Mouse (Mus musculus): ENCODE data around the gene Dlg4. TPM values are rescaled to one million over a fixed set of nuclear protein-coding genes. Genes with fewer than 3 reads are reported as not detected.

Gene Dlg4
- 2.4 TPM for polyA plus RNA-seq (2017; shearing (Covaris generic))

DNA sequence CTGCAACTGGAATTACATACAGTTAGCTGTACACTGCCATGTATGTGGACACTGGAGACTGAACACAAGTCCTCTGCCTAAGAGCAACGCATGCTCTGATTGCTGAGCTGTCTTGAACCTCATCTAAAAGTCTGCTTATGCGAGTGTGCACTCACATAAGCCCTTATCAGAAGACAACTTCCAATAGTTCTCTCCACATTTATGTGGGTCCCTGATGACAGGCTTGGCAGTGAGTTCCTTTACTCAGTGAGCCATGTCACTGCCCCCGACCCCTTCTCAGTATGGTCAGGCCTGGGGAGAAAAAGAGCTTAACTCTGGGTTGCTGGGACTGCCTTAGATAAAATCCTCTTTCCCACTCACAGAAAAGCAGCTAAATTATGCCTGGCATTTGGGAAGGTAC, at the start of gene Dlg4:
TSS of gene Dlg4 (plus strand) at position 274 of the 400 bp plus-strand sequence.

DNA sequence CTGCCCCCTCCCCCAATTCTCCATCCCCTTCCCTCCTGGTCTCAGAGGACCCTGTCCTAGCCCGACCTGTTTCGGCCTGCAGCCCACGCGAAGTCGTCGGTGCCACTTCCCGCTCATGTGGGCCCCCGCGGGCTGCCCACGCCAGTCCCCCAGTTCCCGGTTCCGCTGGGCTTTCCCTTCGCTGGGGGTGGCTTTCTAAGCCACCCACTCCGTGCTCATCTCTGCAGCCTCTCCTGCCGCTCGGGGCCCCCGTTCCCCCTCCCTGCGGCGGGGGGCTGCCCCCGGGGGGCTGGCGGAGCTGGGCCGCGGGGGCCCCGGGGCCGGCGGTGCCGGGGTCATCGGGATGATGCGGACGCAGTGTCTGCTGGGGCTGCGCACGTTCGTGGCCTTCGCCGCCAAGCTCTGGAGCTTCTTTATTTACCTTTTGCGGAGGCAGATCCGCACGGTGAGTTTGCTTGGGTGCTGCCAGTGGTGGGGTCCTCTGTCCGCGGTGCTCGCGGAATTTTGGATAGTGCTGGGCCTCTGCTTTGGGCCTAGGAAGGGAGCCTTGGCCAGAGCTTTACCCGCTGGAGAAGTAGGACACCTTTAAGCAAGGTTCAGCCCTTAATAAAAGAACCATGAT, 35.5 kb upstream of the Dlg4 start, which contains the start of gene Ctdnep1:
TSS of gene Ctdnep1 (plus strand) at position 16 of the 622 bp plus-strand sequence.

DNA sequence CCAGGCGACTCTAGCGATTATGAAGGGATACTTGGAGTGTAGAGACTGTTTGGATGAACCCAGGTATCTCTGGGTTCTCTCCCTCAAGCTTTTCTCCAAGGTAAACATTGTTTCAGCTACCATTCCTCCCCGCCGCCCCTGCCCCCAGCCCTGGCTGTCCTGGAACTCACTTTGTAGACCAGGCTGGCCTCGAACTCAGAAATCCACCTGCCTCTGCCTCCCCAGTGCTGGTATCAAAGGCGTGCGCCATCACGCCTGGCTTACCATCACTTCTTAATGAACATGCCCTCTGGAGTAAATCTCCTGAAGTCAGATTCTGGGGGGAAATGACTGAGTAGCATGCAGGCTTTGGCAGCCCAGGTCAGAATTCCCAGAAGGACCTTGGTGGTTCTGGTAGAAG, 34.5 kb upstream of the Dlg4 start, which contains the start of gene Elp5:
TSS of gene Elp5 (minus strand) at position 293 of the 400 bp plus-strand sequence.

DNA sequence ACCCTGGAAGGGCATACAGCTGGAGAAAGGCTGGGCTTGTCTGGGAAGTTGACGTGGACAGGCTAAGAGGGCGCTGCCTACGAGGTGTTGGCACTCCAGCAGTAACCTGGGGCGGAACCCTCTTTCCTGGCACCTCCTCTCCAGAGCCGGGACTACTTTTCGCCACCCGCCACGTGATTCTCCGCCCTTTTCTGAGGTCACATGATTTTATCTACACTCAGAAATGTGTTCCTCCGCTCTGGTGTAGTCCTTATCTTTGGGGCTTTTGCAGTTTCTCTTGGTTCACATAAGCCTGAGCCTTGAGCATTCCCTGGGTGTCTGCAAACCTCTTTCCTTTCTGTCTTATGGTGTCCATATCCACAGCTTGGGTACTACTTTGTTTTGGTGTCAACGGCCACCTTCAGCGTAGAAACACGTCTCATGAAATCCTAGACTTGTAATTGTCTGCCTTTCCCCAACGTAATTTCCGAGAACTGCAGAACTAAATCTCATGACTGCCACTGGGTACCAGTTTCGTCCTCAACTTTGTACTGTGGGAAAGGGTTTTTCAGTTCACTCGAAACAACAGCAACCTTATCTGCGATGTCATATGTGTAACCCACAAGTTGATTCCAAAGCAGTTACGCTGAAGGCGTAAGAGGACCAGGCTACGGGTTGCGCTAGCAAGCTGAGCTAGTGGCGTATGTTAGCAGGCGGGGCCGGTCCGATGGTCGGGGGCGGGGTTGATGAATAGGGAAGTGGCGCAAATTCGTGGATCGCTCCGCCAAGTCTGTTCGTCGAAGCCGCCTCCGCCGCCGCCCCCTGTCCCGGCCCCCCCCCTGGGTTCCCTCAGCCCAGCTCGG, 25.7 kb upstream of the Dlg4 start, which contains the start of gene Gabarap:
TSS of gene Gabarap (plus strand) at position 294 of the 842 bp plus-strand sequence.

GRCm38 (mm10) chr11:69995391-69995960, 21.3 kb upstream of the Dlg4 start, which contains the start of gene Phf23:
Gene Phf23 (plus strand): TSS chr11:69995777.

GRCm38 (mm10) chr11:70000396-70000898, 16.3 kb upstream of the Dlg4 start, which contains the start of gene Dvl2:
Gene Dvl2 (plus strand): TSS chr11:70000595.

DNA sequence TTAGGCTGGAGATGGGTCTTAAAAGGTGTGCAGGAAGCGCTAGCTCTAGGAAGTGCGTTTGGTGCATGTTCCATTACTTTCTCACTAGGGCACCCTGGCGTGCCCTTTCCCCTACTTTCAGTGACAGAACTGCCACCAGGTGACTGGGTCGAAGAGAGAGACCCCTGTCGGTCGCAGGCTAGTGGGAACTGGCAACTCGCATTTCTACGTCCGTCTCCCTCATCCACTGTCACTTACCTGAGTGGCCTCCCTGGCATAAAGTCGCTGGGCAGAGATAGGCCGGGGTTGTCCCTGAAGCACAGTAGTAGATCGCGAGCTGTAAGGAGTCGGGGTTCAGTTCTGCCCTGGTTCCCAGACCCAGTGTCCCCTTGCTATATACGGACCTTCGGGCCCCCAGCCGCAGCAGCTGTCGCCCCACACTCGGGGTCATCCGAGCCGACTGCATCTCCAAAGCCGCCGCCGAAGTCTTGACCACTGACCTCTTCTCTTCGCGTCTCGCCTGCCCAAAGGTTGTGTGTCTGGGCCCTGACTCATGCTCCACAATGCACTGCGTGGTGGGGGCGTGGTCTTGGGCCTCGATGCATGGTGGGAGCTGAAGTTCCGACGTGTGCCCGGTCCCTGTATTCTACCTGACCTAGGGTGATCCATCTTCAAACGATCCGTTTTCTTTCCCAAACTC, 1.7 kb upstream of the Dlg4 start, which contains the start of gene Acadvl:
TSS of gene Acadvl (minus strand) at position 532 of the 679 bp plus-strand sequence.

GRCm38 (mm10) chr11:70053898-70054570, 37.3 kb downstream of the Dlg4 start, which contains the start of gene Asgr1:
Gene Asgr1 (plus strand): TSS chr11:70054085.

DNA sequence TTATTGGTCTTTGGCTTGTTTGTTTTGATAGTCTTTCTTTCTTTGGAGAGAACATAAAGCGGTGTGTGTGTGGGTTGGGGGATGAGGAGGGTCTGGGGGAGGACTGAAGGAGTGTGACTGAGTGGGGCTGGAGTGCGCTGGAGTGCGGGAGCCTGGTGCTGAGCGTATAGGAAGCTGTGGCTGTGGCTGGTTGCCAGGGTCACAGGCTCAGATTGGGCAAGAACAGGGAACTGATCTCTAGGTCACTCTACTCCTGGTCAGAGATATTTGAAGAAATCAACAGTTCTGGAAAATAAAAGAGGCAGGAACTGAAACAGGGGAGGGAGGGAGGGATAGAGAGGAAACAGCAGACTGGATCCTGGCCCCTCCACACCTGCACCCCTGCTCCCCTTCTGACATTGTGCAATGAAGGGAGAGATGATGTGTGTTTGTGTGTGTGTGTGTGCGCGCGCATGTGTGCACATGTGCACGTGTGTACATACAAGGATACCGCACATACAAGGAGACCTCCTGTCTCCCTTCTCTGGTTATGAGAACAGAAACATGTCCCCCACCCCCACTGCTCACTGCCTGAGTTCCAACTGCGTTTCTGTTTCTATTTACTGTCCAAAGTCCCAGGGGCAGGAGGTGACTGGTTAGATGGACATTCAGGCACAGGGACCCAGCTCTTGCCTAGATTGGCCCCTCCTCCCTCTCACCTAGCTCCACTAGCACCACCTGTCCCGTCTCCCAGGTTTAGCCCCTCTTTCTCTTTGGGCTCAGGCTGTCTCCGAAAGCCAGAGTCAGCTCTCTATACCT, 75.4 kb downstream of the Dlg4 start, which contains the start of gene Asgr2:
TSS of gene Asgr2 (plus strand) at position 659 of the 798 bp plus-strand sequence.

Other genes with a start within 250 kb of the Dlg4 start
- gene Chrnb1, start 221.0 kb upstream of the Dlg4 start, polyA plus RNA-seq (2017; shearing (Covaris generic)), result 2.2 TPM
- not detected for gene Fgf11, start 215.1 kb upstream of the Dlg4 start, polyA plus RNA-seq (2017; shearing (Covaris generic))
- not detected for gene Tmem102, start 211.3 kb upstream of the Dlg4 start, polyA plus RNA-seq (2017; shearing (Covaris generic))
- gene Gm39566, start 201.6 kb upstream of the Dlg4 start, polyA plus RNA-seq (2017; shearing (Covaris generic)), result not detected
- gene Spem2, start 198.5 kb upstream of the Dlg4 start, polyA plus RNA-seq (2017; shearing (Covaris generic)), result not detected
- gene Spem1, start 194.8 kb upstream of the Dlg4 start, polyA plus RNA-seq (2017; shearing (Covaris generic)), result not detected
- 0.09 TPM for gene Nlgn2, start 179.2 kb upstream of the Dlg4 start, polyA plus RNA-seq (2017; shearing (Covaris generic))
- 27.8 TPM for gene Tmem256, start 178.4 kb upstream of the Dlg4 start, polyA plus RNA-seq (2017; shearing (Covaris generic))
- gene Plscr3, start 170.6 kb upstream of the Dlg4 start, polyA plus RNA-seq (2017; shearing (Covaris generic)), result 18.0 TPM
- not detected for gene Tnk1, start 158.2 kb upstream of the Dlg4 start, polyA plus RNA-seq (2017; shearing (Covaris generic))
- gene Tmem95, start 138.9 kb upstream of the Dlg4 start, polyA plus RNA-seq (2017; shearing (Covaris generic)), result not detected
- 0.51 TPM for gene Kctd11, start 135.5 kb upstream of the Dlg4 start, polyA plus RNA-seq (2017; shearing (Covaris generic))
- 615 TPM for gene Acap1, start 121.4 kb upstream of the Dlg4 start, polyA plus RNA-seq (2017; shearing (Covaris generic))
- 2.6 TPM for gene 2810408A11Rik, start 116.0 kb upstream of the Dlg4 start, polyA plus RNA-seq (2017; shearing (Covaris generic))
- 7.7 TPM for gene Neurl4, start 115.9 kb upstream of the Dlg4 start, polyA plus RNA-seq (2017; shearing (Covaris generic))
- 253 TPM for gene Gps2, start 103.1 kb upstream of the Dlg4 start, polyA plus RNA-seq (2017; shearing (Covaris generic))
- 965 TPM for gene Eif5a, start 95.0 kb upstream of the Dlg4 start, polyA plus RNA-seq (2017; shearing (Covaris generic))
- not detected for gene Ybx2, start 81.1 kb upstream of the Dlg4 start, polyA plus RNA-seq (2017; shearing (Covaris generic))
- gene Slc2a4, start 68.8 kb upstream of the Dlg4 start, polyA plus RNA-seq (2017; shearing (Covaris generic)), result not detected
- not detected for gene Cldn7, start 52.2 kb upstream of the Dlg4 start, polyA plus RNA-seq (2017; shearing (Covaris generic))
- gene Ctdnep1, start 35.8 kb upstream of the Dlg4 start, polyA plus RNA-seq (2017; shearing (Covaris generic)), result 31.4 TPM
- gene Elp5, start 34.4 kb upstream of the Dlg4 start, polyA plus RNA-seq (2017; shearing (Covaris generic)), result 47.8 TPM
- gene Gabarap, start 25.8 kb upstream of the Dlg4 start, polyA plus RNA-seq (2017; shearing (Covaris generic)), result 310 TPM
- gene Phf23, start 21.2 kb upstream of the Dlg4 start, polyA plus RNA-seq (2017; shearing (Covaris generic)), result 49.5 TPM
- 27.2 TPM for gene Dvl2, start 16.3 kb upstream of the Dlg4 start, polyA plus RNA-seq (2017; shearing (Covaris generic))
- gene Acadvl, start 1.5 kb upstream of the Dlg4 start, polyA plus RNA-seq (2017; shearing (Covaris generic)), result 87.7 TPM
- not detected for gene Asgr1, start 37.1 kb downstream of the Dlg4 start, polyA plus RNA-seq (2017; shearing (Covaris generic))
- gene Asgr2, start 75.7 kb downstream of the Dlg4 start, polyA plus RNA-seq (2017; shearing (Covaris generic)), result not detected
- not detected for gene Mgl2, start 113.4 kb downstream of the Dlg4 start, polyA plus RNA-seq (2017; shearing (Covaris generic))
- not detected for gene Clec10a, start 139.3 kb downstream of the Dlg4 start, polyA plus RNA-seq (2017; shearing (Covaris generic))
- gene Slc16a11, start 195.8 kb downstream of the Dlg4 start, polyA plus RNA-seq (2017; shearing (Covaris generic)), result 0.19 TPM
- gene Slc16a13, start 204.1 kb downstream of the Dlg4 start, polyA plus RNA-seq (2017; shearing (Covaris generic)), result 1.00 TPM
- gene Bcl6b, start 212.9 kb downstream of the Dlg4 start, polyA plus RNA-seq (2017; shearing (Covaris generic)), result not detected
- gene 0610010K14Rik, start 221.0 kb downstream of the Dlg4 start, polyA plus RNA-seq (2017; shearing (Covaris generic)), result 100 TPM
- 3.2 TPM for gene Gm21988, start 222.9 kb downstream of the Dlg4 start, polyA plus RNA-seq (2017; shearing (Covaris generic))
- gene Rnasek, start 222.9 kb downstream of the Dlg4 start, polyA plus RNA-seq (2017; shearing (Covaris generic)), result 214 TPM
- gene Alox12, start 238.4 kb downstream of the Dlg4 start, polyA plus RNA-seq (2017; shearing (Covaris generic)), result not detected